Mouse (Mus musculus) bone marrow macrophage, adult 2 months (primary cell): ENCODE results near the gene Pithd1. TPM values are rescaled to one million over a fixed set of nuclear protein-coding genes. Genes with fewer than 3 reads are reported as not detected.

Source experiments
- H3K27ac ChIP-seq: 2 replicates; pipeline ENCODE4 v1.5.1; 2012; ENCODE audit warnings: low read depth, low read length; ENCODE audit not compliant: insufficient read depth
- H3K4me1 ChIP-seq: 2 replicates; pipeline ENCODE4 v1.6.1; 2012; ENCODE audit warnings: low read length; ENCODE audit not compliant: control insufficient read depth, insufficient read depth
- H3K4me3 ChIP-seq: 2 replicates; pipeline ENCODE4 v1.5.1; 2012; ENCODE audit warnings: mild to moderate bottlenecking, low read length, moderate library complexity; ENCODE audit not compliant: insufficient read depth
- CTCF ChIP-seq: IDR thresholded peaks from 2 replicates; pipeline ENCODE4 v1.5.1; 2012; ENCODE audit warnings: low read depth, mild to moderate bottlenecking, low read length, moderate library complexity
- POLR2A ChIP-seq: IDR thresholded peaks from 2 replicates; pipeline ENCODE4 v1.6.1; 2012; ENCODE audit warnings: mild to moderate bottlenecking, low read depth, low read length, borderline replicate concordance
- polyA plus RNA-seq: library from polyadenylated mRNA; stranded (reverse); fragments of >200 nt; gene quantifications from 2 replicates; pipeline ENCODE4 v1.2.4, GENCODE M21; 2012; ENCODE audit not compliant: missing spikeins, insufficient read depth, insufficient read length

The Pithd1 gene
- polyA plus RNA-seq, 1 experiment, result 31.5 TPM

GRCm38 (mm10) chr4:135934708-135935500, 52.2 kb downstream of the Pithd1 start:
- H3K27ac ChIP-seq, result no peak overlapping the region
- no peak overlapping the region for H3K4me3 ChIP-seq
- TF ChIP-seq POLR2A (no peak), CTCF (no peak)
- peaks cover 4% of the 10 kb centered on the region for H3K4me1 ChIP-seq

- Histone ChIP-seq H3K27ac (no peak overlapping the region), H3K4me3 (no peak overlapping the region), H3K4me1 (peaks cover 4% of the 10 kb centered on the region)
- TF ChIP-seq CTCF (0 out of 2 replicates have a peak, but pooled peaks have one; percentile 9), POLR2A (no peak)
These were observed 55.2 kb downstream of the Pithd1 start for GRCm38 (mm10) chr4:135931832-135932231.

DNA sequence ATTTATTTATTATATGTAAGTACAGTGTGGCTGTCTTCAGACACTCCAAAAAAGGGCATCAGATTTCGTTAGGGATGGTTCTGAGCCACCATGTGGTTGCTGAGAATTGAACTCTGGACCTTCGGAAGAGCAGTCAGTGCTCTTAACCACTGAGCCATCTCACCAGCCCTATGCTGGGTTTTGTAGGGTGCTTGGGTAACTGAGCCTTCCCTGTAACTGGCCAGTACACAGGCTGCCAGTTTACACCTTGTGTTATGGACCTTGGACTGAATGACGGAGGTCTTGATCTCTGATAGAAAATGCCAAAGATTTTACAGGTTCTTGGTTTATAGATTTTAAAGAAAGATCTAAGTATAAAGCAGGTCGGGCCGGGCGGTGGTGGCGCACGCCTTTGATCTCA, 56.8 kb downstream of the Pithd1 start:
- H3K4me3 ChIP-seq, result no peak overlapping the region
- H3K27ac ChIP-seq, result no peak overlapping the region
- TF ChIP-seq CTCF, result no peak
- TF ChIP-seq POLR2A, result no peak
- H3K4me1 ChIP-seq, result peaks cover 4% of the 10 kb centered on the region

- Histone ChIP-seq H3K4me1 (peaks cover 2% of the 10 kb centered on the region), H3K27ac (no peak overlapping the region), H3K4me3 (no peak overlapping the region)
- no peak for TF ChIP-seq CTCF
- no peak for TF ChIP-seq POLR2A
These were observed 57.2 kb downstream of the Pithd1 start for GRCm38 (mm10) chr4:135929828-135930227.

DNA sequence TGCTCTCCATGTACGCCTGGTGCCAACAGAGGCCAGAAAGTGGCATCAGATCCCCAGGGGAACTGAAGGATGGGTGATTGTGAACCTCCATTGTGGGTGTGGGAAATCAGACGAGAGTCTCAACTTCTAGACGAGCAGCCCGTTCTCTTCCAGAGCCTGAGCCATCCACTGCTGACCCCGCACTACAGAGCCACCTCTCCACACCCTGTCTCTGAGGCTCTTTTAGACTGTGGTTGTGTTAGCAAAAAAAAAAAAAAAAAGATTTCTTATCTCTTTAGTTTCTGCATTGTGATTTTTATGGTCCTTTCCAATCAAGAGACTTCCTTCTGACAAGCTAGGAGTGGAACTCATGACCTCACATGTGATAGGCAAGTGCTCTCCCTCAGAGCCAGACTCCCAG, 57.7 kb downstream of the Pithd1 start:
- TF ChIP-seq CTCF, result no peak
- TF ChIP-seq POLR2A, result no peak
- Histone ChIP-seq H3K4me1 (no peaks in the 10 kb centered on the region), H3K4me3 (no peak overlapping the region), H3K27ac (no peak overlapping the region)

DNA sequence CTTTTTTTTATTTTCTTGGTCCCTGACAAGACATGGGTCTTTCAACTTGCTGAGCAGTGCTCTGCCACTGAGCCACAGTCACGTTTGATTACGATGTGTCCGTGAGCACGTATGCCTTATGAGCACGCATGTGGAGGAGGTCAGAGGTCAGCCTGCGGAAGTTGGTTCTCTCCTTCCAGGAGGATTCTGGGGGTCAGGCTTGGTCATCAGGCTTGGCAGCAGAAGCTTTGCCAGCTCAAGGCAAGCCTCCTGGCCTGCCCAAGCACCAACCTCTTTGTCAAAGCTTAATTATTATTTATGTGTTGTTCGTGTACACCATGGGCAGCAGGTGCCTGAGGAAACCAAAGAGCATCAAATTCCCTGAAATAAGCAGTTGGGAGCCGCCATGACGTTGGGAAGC, 58.7 kb downstream of the Pithd1 start:
- TF ChIP-seq CTCF (no peak), POLR2A (no peak)
- H3K4me1 ChIP-seq, result no peaks in the 10 kb centered on the region
- H3K27ac ChIP-seq, result no peak overlapping the region

DNA sequence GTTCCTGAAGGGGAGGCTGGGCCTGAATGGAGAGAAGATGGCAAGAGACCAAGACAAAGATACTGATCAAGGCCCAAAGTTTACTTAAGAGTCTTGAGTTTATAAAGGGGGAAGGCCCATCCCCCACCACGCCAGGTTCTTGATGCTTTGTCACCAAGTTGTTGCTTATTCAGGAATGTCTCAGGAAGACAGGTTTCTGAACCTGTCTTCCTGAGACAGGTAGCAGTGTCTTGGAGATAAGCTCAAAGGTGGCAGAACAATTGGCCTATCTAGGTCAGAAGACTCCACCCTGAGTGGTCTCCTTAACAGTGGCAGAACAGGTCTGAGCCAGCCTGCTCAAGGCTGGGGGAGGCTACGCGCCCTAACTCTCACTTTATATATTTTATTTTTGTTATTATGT, 60.2 kb downstream of the Pithd1 start:
- Histone ChIP-seq H3K4me1 (peaks cover 3% of the 10 kb centered on the region; the same call in 1 of the 2 replicates), H3K27ac (no peak overlapping the region), H3K4me3 (no peak overlapping the region)
- TF ChIP-seq CTCF (no peak), POLR2A (no peak)

More for the DNA sequence above, 58.7 kb downstream of the Pithd1 start:
- H3K4me3 ChIP-seq, result no peak overlapping the region

- Histone ChIP-seq H3K4me1 (peaks cover 3% of the 10 kb centered on the region; the same call in 1 of the 2 replicates), H3K4me3 (no peak overlapping the region), H3K27ac (no peak overlapping the region)
- TF ChIP-seq CTCF, result no peak
- no peak for TF ChIP-seq POLR2A
These were observed 60.8 kb downstream of the Pithd1 start for GRCm38 (mm10) chr4:135926195-135926808.

Other genes with a start within 250 kb of the Pithd1 start
- gene Myom3, start 227.5 kb downstream of the Pithd1 start, polyA plus RNA-seq, result not detected in 2 replicates
- 82.1 and 98.0 TPM in 2 replicates for gene Srsf10, start 131.5 kb downstream of the Pithd1 start, polyA plus RNA-seq
- 126 and 135 TPM in 2 replicates for gene Pnrc2, start 113.4 kb downstream of the Pithd1 start, polyA plus RNA-seq
- 17.3 and 18.8 TPM in 2 replicates for gene Cnr2, start 91.9 kb downstream of the Pithd1 start, polyA plus RNA-seq
- gene Fuca1, start 66.5 kb downstream of the Pithd1 start, polyA plus RNA-seq, result 418 and 432 TPM in 2 replicates
- 99.8 and 101 TPM in 2 replicates for gene Hmgcl, start 40.8 kb downstream of the Pithd1 start, polyA plus RNA-seq
- gene Gale, start 23.5 kb downstream of the Pithd1 start, polyA plus RNA-seq, result 4.7 and 5.6 TPM in 2 replicates
- 74.7 and 77.1 TPM in 2 replicates for gene Lypla2, start 14.6 kb downstream of the Pithd1 start, polyA plus RNA-seq
- 66.0 and 69.3 TPM in 2 replicates for gene Eloa, start 34.5 kb upstream of the Pithd1 start, polyA plus RNA-seq
- 1,501 and 1,718 TPM in 2 replicates for gene Rpl11, start 66.2 kb upstream of the Pithd1 start, polyA plus RNA-seq
- 7.7 and 8.4 TPM in 2 replicates for gene Id3, start 156.2 kb upstream of the Pithd1 start, polyA plus RNA-seq
- gene E2f2, start 185.1 kb upstream of the Pithd1 start, polyA plus RNA-seq, result 20.0 and 20.8 TPM in 2 replicates
- 0.37 and 0.78 TPM in 2 replicates for gene Asap3, start 219.1 kb upstream of the Pithd1 start, polyA plus RNA-seq